Mouse (Mus musculus): ENCODE results near the gene Mex3d.

- TF ChIP-seq POLR2A (IDR thresholded peaks at IDR 0.05; ENCODE audit: low read depth, low read length) = no peak
- TF ChIP-seq CTCF (conservative IDR thresholded peaks at IDR 0.05; ENCODE audit: insufficient read depth, insufficient read length, low read depth, low read length) = no peak
Measured at GRCm38 (mm10) chr10:80397524-80398173, 10.2 kb upstream of the Mex3d start.
